11 mouse cellular contexts compared by ENCODE assay signal in genomic region chr1:171322012-171322411, GRCm38 (mm10). TPM values are rescaled to one million over a fixed set of nuclear protein-coding genes. Genes with fewer than 3 reads are reported as not detected.
A peak's percentile ranks its signal among the peaks of the same experiment; 100 is the strongest.
DNase-seq lines count a peak whose midpoint lies in the region; ATAC-seq and TF ChIP-seq lines count a peak whose summit lies in the region.
"Had no signal": no experiment of that assay in that cellular context is flagged by ENCODE, and none has a peak within 500 bp of the region (broad histone marks: within the 10 kb centered on the region; RNA-seq: fewer than 3 reads in every experiment).

No protein-coding gene starts in this region.

- no peak for ATAC-seq in heart, embryonic 13.5 days (ENCODE audit: extremely low read depth, insufficient number of reproducible peaks, low FRiP score, low TSS enrichment)
- no peak for ATAC-seq in heart, embryonic 11.5 days (replicated peaks; ENCODE audit: insufficient number of reproducible peaks, low FRiP score, low TSS enrichment)
- peak; percentile 54 for ATAC-seq in Patski
- ATAC-seq in liver, embryonic 16.5 days (ENCODE audit: low read depth) = peak; percentile 32; the same call in 1 of the 2 replicates

- H3K9me3 ChIP-seq in heart, embryonic 13.5 days = no peaks in the 10 kb centered on the region
- H3K9me3 ChIP-seq in heart, embryonic 11.5 days (replicated peaks; ENCODE audit: control insufficient read depth, low read length) = no peaks in the 10 kb centered on the region
- H3K9me3 ChIP-seq in liver, embryonic 16.5 days (replicated peaks; ENCODE audit: control insufficient read depth, low read length) = no peaks in the 10 kb centered on the region
- H3K9me3 ChIP-seq: hindbrain, embryonic 15.5 days had no signal

- H3K36me3 ChIP-seq in heart, embryonic 13.5 days = peaks cover 16% of the 10 kb centered on the region
- peaks cover 3% of the 10 kb centered on the region; the same call in 1 of the 2 replicates for H3K36me3 ChIP-seq in heart, embryonic 11.5 days (ENCODE audit: control insufficient read depth, insufficient read depth, low read length)
- H3K36me3 ChIP-seq in liver, embryonic 16.5 days (ENCODE audit: control insufficient read depth, insufficient read depth) = no peaks in the 10 kb centered on the region
- H3K36me3 ChIP-seq: hindbrain, embryonic 15.5 days had no signal

- no peaks in the 10 kb centered on the region for H3K27me3 ChIP-seq in heart, embryonic 13.5 days (replicated peaks)
- no peaks in the 10 kb centered on the region for H3K27me3 ChIP-seq in heart, embryonic 11.5 days (ENCODE audit: control insufficient read depth, insufficient read depth, low read length)
- H3K27me3 ChIP-seq in Patski = no peaks in the 10 kb centered on the region
- H3K27me3 ChIP-seq in liver, embryonic 16.5 days (ENCODE audit: control insufficient read depth, insufficient read depth, low read depth, low read length) = no peaks in the 10 kb centered on the region
- H3K27me3 ChIP-seq: hindbrain, embryonic 15.5 days had no signal

- WGBS in heart, embryonic 13.5 days = 78% methylated on average over 1 of the region's 1 CpGs
- 70% methylated on average over 1 of the region's 1 CpGs for WGBS in heart, embryonic 11.5 days (ENCODE audit: insufficient replicate concordance)
- WGBS in liver, embryonic 16.5 days (ENCODE audit: insufficient replicate concordance) = 76% methylated on average over 1 of the region's 1 CpGs

- 0 out of 2 replicates have a peak overlapping the region, but pooled peaks have one; percentile 12 for H3K27ac ChIP-seq in heart, embryonic 13.5 days (replicated peaks)
- no peak overlapping the region for H3K27ac ChIP-seq in heart, embryonic 11.5 days (ENCODE audit: low read depth, low read length)
- H3K27ac ChIP-seq in liver, embryonic 16.5 days (ENCODE audit: low read length) = peak overlapping the region; percentile 48; the same call in 1 of the 2 replicates
- H3K27ac ChIP-seq: hindbrain, embryonic 15.5 days had no signal

- no peak overlapping the region for H3K4me3 ChIP-seq in heart, embryonic 13.5 days
- no peak overlapping the region for H3K4me3 ChIP-seq in heart, embryonic 11.5 days (ENCODE audit: low read depth, low read length)
- no peak overlapping the region for H3K4me3 ChIP-seq in liver, embryonic 16.5 days (ENCODE audit: low read depth, low read length)
- H3K4me3 ChIP-seq: hindbrain, embryonic 15.5 days had no signal

- in situ Hi-C loops in Patski (cut with MboI; ENCODE audit: low pct_unique_long_range_greater_than_20kb) = loop anchor here (5.0 kb wide), 1 partner anchor 35 kb away; no protein-coding TSS in a partner anchor

- H3K4me1 ChIP-seq in heart, embryonic 13.5 days = peaks cover 12% of the 10 kb centered on the region
- no peaks in the 10 kb centered on the region; the same call in 1 of the 2 replicates for H3K4me1 ChIP-seq in heart, embryonic 11.5 days (ENCODE audit: control insufficient read depth, insufficient read depth, low read length)
- H3K4me1 ChIP-seq in liver, embryonic 16.5 days (ENCODE audit: control insufficient read depth, low read depth, low read length) = peaks cover 4% of the 10 kb centered on the region; the same call in 1 of the 2 replicates

- CTCF ChIA-PET in Patski (lab: Charles Lee) = interaction anchor here (0.9 to 5.4 kb wide), 4 partner anchors 10 to 148 kb away, joined by 3 to 37 read pairs (median 4); no protein-coding TSS in a partner anchor

- TF ChIP-seq CTCF in Patski (IDR thresholded peaks at IDR 0.05) = no peak

- DNase-seq in Patski (ENCODE audit: low read depth, low spot score) = no peak
- DNase-seq in kidney, adult 8-10 months = peak; percentile 48 to 54
- no peak for DNase-seq in frontal cortex, postnatal 25 days (ENCODE audit: low spot score in 2 of 2)
- DNase-seq in layer of hippocampus, adult 9-11 months = no peak
- DNase-seq in layer of hippocampus, adult 11-12 months (ENCODE audit: low spot score) = no peak
- DNase-seq: cerebellum, postnatal 36 days; lung, adult 2 months had no signal

- H3K9ac ChIP-seq in heart, embryonic 13.5 days = no peak overlapping the region
- H3K9ac ChIP-seq in heart, embryonic 11.5 days (ENCODE audit: low read depth, low read length) = no peak overlapping the region
- no peak overlapping the region for H3K9ac ChIP-seq in liver, embryonic 16.5 days (ENCODE audit: low read depth, low read length)
- H3K9ac ChIP-seq: hindbrain, embryonic 15.5 days had no signal

- POLR2A ChIA-PET in Patski (lab: Charles Lee) = interaction anchor here (1.8 kb wide), 1 partner anchor 36 kb away, joined by 6 read pairs; no protein-coding TSS in a partner anchor

- H3K4me2 ChIP-seq in heart, embryonic 13.5 days = no peak overlapping the region
- no peak overlapping the region for H3K4me2 ChIP-seq in heart, embryonic 11.5 days
- no peak overlapping the region for H3K4me2 ChIP-seq in liver, embryonic 16.5 days (ENCODE audit: low read depth, low read length)
- H3K4me2 ChIP-seq: hindbrain, embryonic 15.5 days had no signal

RNA-seq across cellular contexts. Expression of gene Dedd, which starts 6.9 kb away (rescaled TPM):
- 34.6 and 37.6 TPM in 2 replicates for polyA plus RNA-seq in heart, embryonic 13.5 days (2015; fragmentation: Nextera tagmentation; extraction: Ambion mirVana)
- 40.4 and 45.4 TPM in 2 replicates for polyA plus RNA-seq in heart, embryonic 11.5 days (2014; fragmentation: Nextera tagmentation; extraction: Ambion mirVana)
- 55.0 TPM for polyA plus RNA-seq in Patski (2021)
- 17.5 and 19.7 TPM in 2 replicates for polyA plus RNA-seq in liver, embryonic 16.5 days (2015; fragmentation: Nextera tagmentation; extraction: Ambion mirVana)

RNA-seq across cellular contexts. Expression of gene Nit1, which starts 23.4 kb away (rescaled TPM):
- polyA plus RNA-seq in heart, embryonic 13.5 days (2015; fragmentation: Nextera tagmentation; extraction: Ambion mirVana) = 34.8 and 36.9 TPM in 2 replicates
- polyA plus RNA-seq in heart, embryonic 11.5 days (2014; fragmentation: Nextera tagmentation; extraction: Ambion mirVana) = 24.8 and 30.9 TPM in 2 replicates
- 74.1 TPM for polyA plus RNA-seq in Patski (2021)
- 38.8 and 39.0 TPM in 2 replicates for polyA plus RNA-seq in liver, embryonic 16.5 days (2015; fragmentation: Nextera tagmentation; extraction: Ambion mirVana)

RNA-seq across cellular contexts. Expression of gene Pfdn2, which starts 23.5 kb away (rescaled TPM):
- polyA plus RNA-seq in heart, embryonic 13.5 days (2015; fragmentation: Nextera tagmentation; extraction: Ambion mirVana) = 85.4 and 97.8 TPM in 2 replicates
- 49.5 and 51.3 TPM in 2 replicates for polyA plus RNA-seq in heart, embryonic 11.5 days (2014; fragmentation: Nextera tagmentation; extraction: Ambion mirVana)
- 164 TPM for polyA plus RNA-seq in Patski (2021)
- polyA plus RNA-seq in liver, embryonic 16.5 days (2015; fragmentation: Nextera tagmentation; extraction: Ambion mirVana) = 30.9 and 37.8 TPM in 2 replicates

RNA-seq across cellular contexts. Expression of gene Ufc1, which starts 27.2 kb away (rescaled TPM):
- 77.2 and 89.6 TPM in 2 replicates for polyA plus RNA-seq in heart, embryonic 13.5 days (2015; fragmentation: Nextera tagmentation; extraction: Ambion mirVana)
- 90.3 and 92.9 TPM in 2 replicates for polyA plus RNA-seq in heart, embryonic 11.5 days (2014; fragmentation: Nextera tagmentation; extraction: Ambion mirVana)
- 117 TPM for polyA plus RNA-seq in Patski (2021)
- 40.3 and 45.2 TPM in 2 replicates for polyA plus RNA-seq in liver, embryonic 16.5 days (2015; fragmentation: Nextera tagmentation; extraction: Ambion mirVana)

RNA-seq across cellular contexts. Expression of gene Usp21, which starts 34.2 kb away (rescaled TPM):
- 48.4 and 52.2 TPM in 2 replicates for polyA plus RNA-seq in heart, embryonic 13.5 days (2015; fragmentation: Nextera tagmentation; extraction: Ambion mirVana)
- 51.2 TPM in 2 replicates for polyA plus RNA-seq in heart, embryonic 11.5 days (2014; fragmentation: Nextera tagmentation; extraction: Ambion mirVana)
- polyA plus RNA-seq in Patski (2021) = 64.9 TPM
- 23.1 and 25.3 TPM in 2 replicates for polyA plus RNA-seq in liver, embryonic 16.5 days (2015; fragmentation: Nextera tagmentation; extraction: Ambion mirVana)

Comparison
In these comparisons a context has a peak if more than half of its experiments do, and no peak if none do; other contexts are left out.
1. ATAC-seq: peak in Patski (single experiment) and liver, embryonic 16.5 days (single experiment); none in heart, embryonic 13.5 days (single experiment) and heart, embryonic 11.5 days (single experiment).
2. DNase-seq: peak in kidney, adult 8-10 months (2 of 2); none in Patski (single experiment), frontal cortex, postnatal 25 days (0 of 2), layer of hippocampus, adult 9-11 months (single experiment) and layer of hippocampus, adult 11-12 months (single experiment).